Mouse (Mus musculus) kidney, adult 18-20 months (tissue): Measurements from ENCODE around the gene Fam118a.
A peak's percentile ranks its signal among the peaks of the same experiment; 100 is the strongest.
"Not testable (repeated sequence)": the region's sequence is repeated elsewhere in the genome, so short reads cannot be mapped to it uniquely, and the experiment has no call there.

Experiments used
- DNase-seq: peaks from one replicate; pipeline ENCODE4 v3.0.0; 2021

Gene Fam118a

GRCm38 (mm10) chr15:85015771-85016170 lies 13.0 kb upstream of the Fam118a start:
- no peak for DNase-seq

DNA sequence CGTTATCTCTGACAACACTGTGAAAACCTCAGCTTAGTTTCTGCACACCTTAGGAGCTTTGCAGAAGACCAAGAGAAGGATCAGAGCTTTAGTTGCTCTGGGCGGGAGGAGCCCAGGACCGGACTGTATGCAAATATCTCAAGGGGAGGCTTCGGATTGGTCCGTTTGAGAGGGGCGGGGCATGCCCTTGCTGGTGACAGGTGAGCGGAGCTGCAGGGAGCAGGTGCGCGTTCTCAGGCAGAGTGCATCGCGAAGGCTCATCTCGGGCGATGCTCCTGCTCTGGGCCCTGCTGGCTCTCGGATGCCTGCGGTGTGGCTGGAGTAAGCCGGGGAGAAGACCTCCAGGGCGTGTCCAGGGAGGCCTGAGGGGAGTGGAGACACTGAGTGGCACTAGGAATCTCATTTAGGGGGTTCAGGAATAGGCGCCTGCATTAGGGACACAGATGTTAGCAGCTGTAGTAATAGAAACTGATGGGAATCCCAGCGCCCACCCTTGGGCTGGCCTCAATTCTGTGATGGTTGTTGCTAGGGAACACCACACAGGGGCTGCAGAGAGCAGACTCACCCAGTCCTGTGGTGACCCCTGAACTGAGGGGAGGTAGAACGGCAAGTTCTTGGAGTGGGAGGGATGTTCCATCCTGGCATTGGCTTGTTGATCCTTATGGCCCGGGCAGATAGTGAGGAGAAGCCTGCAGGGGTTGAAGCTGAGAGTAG lies 11.6 kb upstream of the Fam118a start, which contains the start of gene Upk3a:
Gene Upk3a, plus strand, starts transcription at position 191 of the 714 bp plus-strand sequence.
- peak; percentile 51 for DNase-seq

DNA sequence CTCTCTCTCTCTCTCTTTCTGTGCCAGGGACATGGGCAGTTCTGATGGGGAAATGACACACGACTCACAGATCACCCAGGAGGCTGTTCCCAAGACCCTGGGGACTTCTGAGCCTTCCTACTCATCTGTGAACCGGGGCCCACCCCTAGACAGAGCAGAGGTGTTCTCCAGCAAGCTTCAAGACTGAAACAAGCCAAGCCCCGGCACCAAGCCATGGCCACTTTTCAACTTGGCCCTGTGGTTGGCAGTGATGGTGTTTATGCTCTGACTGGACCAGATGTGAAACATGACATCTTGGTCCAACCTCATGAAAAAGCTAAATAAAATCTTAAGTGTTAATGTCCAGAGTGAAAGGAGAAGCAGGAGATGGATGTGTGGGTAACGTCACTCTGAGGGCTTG lies 6.5 kb upstream of the Fam118a start:
- no peak for DNase-seq

- no peak for DNase-seq
Observed at GRCm38 (mm10) chr15:85026197-85026596, 2.6 kb upstream of the Fam118a start.

GRCm38 (mm10) chr15:85027740-85028139 lies 1.0 kb upstream of the Fam118a start:
- no peak for DNase-seq

- DNase-seq, result not testable (repeated sequence)
Observed at GRCm38 (mm10) chr15:85030643-85031042, 1.9 kb downstream of the Fam118a start.

GRCm38 (mm10) chr15:85031866-85032265 lies 3.1 kb downstream of the Fam118a start:
- DNase-seq, result peak; percentile 56

- DNase-seq, result peak; percentile 21
Observed at GRCm38 (mm10) chr15:85033916-85034315, 5.2 kb downstream of the Fam118a start.

- peak; percentile 99 for DNase-seq
Observed at GRCm38 (mm10) chr15:85036566-85037342, 8.0 kb downstream of the Fam118a start.

GRCm38 (mm10) chr15:85037343-85037690 lies 8.6 kb downstream of the Fam118a start:
- DNase-seq, result no peak

DNA sequence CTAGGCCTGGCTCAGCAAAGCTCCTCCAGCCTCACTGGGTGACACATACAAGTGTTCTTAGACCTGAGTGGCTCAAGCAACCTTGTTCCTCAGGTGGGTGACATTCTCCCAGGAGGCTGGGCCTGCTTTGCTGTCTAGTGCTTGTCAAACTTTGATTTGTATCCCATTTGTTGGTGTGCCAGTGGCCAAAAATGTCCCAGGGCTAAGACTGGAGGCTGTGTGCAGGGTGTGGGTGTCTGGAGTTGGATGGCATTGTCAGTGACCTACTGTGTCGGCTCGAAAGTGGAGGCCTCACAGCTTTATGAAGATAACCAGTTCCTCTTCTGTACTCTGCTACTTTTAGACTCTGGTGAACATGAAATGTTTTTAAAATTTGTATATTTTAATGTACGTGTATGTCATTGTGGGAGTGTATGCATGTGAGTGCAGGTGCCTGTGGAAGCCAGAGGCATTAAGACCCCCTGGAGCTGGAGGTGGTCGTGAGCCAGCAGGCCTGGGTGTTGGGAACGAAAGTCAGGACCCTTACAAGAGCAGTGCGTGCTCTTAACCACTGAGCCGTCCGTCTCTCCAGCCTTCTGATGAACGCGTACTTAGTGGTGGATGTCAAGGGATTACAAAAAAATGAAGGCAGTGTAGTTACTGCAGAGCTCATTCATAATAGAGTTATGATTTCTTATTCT lies 12.9 kb downstream of the Fam118a start:
- no peak for DNase-seq

GRCm38 (mm10) chr15:85042361-85042954 lies 13.7 kb downstream of the Fam118a start:
- peak; percentile 35 for DNase-seq

GRCm38 (mm10) chr15:85043116-85043515 lies 14.4 kb downstream of the Fam118a start:
- no peak for DNase-seq

DNA sequence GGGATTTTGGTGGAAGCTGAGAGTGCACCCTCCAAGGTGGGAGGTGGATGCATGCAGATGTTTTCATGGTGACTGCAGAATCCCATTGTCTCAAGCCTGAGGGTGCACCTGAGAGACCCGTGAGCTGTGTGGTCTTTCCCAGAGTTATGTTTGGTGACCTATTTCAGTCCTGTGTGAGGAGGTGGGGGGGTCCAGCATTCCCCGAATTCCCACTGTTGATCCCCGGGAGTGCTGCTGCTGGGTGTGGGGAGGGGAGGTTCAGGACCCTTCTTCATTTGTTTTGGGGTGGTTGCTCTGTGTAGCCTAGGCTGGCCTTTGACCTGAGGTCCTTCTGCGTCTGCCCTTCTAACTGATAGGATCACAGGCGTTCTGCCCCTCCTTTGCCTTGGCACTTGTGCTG lies 15.0 kb downstream of the Fam118a start:
- no peak for DNase-seq

DNA sequence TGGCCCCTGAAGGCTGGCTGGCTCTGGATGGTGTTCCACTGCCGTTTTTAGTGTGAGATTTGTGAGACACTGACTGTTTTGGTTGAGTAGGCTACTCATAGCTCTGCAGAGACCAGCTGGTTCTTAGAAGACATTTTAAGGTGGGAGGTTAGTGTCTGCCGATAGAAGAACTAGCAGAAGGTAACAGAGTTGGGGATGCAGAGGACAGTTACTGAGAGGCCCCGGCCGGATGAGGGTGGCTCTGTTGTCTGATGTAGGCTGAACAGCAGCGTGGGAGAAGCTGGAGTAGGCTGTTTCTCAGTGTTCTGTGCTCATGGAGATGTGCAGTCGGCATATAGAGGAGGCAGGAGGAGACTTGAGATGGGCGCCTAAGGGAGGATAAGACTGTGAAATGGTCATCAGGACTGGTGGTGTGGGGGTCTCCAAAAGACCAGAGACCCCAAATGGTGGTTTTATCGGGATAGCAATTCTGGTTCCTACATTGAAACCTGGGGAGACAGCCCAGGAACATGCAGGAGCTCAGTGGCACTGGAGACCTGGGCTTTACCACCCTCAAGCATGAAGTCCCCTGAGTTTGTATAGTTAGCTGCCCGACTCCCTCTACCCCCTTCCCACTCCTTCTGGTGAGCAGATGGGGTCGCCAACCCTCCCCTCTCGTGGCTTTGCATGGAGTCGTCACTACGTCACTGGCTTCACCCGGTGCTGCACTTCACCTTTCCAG lies 17.6 kb downstream of the Fam118a start:
- DNase-seq, result no peak

- no peak for DNase-seq
Observed at GRCm38 (mm10) chr15:85047865-85048264, 19.1 kb downstream of the Fam118a start.

- no peak for DNase-seq
Observed at GRCm38 (mm10) chr15:85049758-85050157, 21.0 kb downstream of the Fam118a start.

DNA sequence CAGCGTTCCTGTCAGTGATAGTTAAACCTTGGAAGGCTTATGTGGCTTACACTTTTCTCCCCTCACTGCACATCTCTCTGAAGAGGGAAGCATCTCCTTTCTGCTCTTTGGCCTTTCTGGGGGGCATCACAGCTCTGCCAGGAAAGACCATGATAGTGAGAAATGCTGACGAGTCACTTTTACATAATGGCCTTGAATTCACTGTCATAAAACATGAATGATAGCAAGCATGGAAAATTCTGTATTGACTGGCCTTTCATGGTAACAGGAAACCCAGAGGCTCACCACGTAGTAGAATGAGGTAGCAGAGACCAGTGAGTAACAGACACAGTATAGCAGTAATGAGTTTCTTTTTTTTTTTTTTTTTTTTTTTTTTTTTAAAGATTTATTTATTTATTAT lies 25.4 kb downstream of the Fam118a start:
- no peak for DNase-seq

DNA sequence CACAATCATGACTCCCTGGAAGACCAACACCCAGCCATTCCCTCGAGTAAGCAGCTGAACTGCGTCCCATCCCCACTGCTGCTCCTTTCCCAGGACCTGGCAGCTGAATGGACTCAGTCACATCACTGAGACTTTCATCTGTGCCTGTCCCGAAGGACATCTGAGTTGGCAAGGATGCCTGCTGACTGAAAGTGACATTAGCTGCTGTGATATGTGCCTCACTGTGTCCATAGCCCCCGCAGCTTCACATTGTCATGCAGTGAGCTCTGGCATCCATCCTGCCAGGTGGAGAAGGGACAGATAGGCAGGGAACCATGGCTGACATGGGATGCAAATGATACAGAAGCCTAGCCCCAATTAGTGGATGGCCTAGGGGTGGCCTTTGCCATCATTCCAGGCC lies 26.4 kb downstream of the Fam118a start:
- DNase-seq, result no peak

DNA sequence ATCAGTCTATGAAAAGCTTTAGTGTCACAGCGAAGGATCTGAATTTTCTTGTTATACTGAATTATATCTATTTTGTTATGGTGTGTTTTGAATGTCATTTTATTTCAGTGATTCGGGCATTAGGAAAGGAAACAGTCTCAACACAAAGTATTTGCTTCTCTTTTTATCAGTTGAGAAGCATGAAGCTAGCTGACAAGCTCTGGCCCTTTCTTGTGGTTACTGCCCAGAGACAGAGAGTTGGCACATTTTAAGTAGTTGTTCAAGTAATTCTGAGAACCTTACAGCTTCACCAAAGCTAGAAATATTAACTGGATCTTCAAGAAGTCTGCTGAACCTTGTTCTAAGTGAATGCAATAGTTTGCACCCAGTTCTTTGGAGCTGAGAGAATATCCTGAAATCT lies 34.7 kb downstream of the Fam118a start:
- no peak for DNase-seq

- peak; percentile 34 for DNase-seq
Observed at GRCm38 (mm10) chr15:85070561-85070960, 41.8 kb downstream of the Fam118a start.

DNA sequence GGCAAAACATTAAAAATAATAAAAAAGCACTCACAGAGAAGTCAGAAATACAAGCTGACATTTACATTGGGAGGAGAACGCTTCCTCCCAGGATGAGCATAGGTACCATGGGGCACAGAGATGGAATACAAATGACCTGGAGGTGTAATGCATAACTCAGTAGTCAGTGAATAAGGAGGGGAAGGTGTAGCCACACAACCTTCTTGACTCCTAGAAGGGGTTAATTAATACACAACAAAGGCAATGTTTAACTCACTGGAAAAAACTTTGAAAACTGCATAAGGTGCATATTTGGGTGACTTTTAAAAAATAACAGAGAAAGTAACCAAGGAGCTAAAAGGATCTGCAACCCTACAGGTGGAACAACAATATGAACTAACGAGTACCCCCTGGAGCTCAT lies 43.9 kb downstream of the Fam118a start:
- no peak for DNase-seq

- no peak for DNase-seq
Observed at GRCm38 (mm10) chr15:85085641-85086040, 56.9 kb downstream of the Fam118a start.
